Mouse (Mus musculus): ENCODE measurements around the gene Tenm4.

Gene Tenm4

GRCm38 (mm10) chr7:96769784-96770183 is 598.7 kb downstream of the Tenm4 start:
- no peak for DNase-seq (ENCODE audit: low spot score in 2 of 2)

- no peak for DNase-seq (ENCODE audit: low spot score in 2 of 2)
These were observed 601.9 kb downstream of the Tenm4 start for GRCm38 (mm10) chr7:96772966-96773365.

GRCm38 (mm10) chr7:96773585-96774225 is 602.7 kb downstream of the Tenm4 start:
- no peak for DNase-seq (ENCODE audit: low spot score in 2 of 2)

- DNase-seq (ENCODE audit: low spot score in 2 of 2): no peak
These were observed 604.0 kb downstream of the Tenm4 start for GRCm38 (mm10) chr7:96775080-96775486.

- DNase-seq (ENCODE audit: low spot score in 2 of 2): no peak
These were observed 607.0 kb downstream of the Tenm4 start for GRCm38 (mm10) chr7:96777938-96778600.

GRCm38 (mm10) chr7:96778601-96778969 is 607.5 kb downstream of the Tenm4 start:
- DNase-seq (ENCODE audit: low spot score in 2 of 2): no peak

- DNase-seq (ENCODE audit: low spot score in 2 of 2): no peak
These were observed 609.5 kb downstream of the Tenm4 start for GRCm38 (mm10) chr7:96780556-96780955.

GRCm38 (mm10) chr7:96781068-96781467 is 610.0 kb downstream of the Tenm4 start:
- no peak for DNase-seq (ENCODE audit: low spot score in 2 of 2)

GRCm38 (mm10) chr7:96782686-96783085 is 611.6 kb downstream of the Tenm4 start:
- DNase-seq (ENCODE audit: low spot score in 2 of 2): no peak

- DNase-seq (ENCODE audit: low spot score in 2 of 2): no peak
These were observed 614.8 kb downstream of the Tenm4 start for GRCm38 (mm10) chr7:96785808-96786207.

- DNase-seq (ENCODE audit: low spot score in 2 of 2): no peak
These were observed 615.4 kb downstream of the Tenm4 start for GRCm38 (mm10) chr7:96786262-96787044.

GRCm38 (mm10) chr7:96788135-96788534 is 617.1 kb downstream of the Tenm4 start:
- no peak for DNase-seq (ENCODE audit: low spot score in 2 of 2)

- peak; percentile 29 to 44 for DNase-seq (ENCODE audit: low spot score in 2 of 2)
These were observed 619.3 kb downstream of the Tenm4 start for GRCm38 (mm10) chr7:96790326-96790725.

GRCm38 (mm10) chr7:96792456-96793229 is 621.6 kb downstream of the Tenm4 start:
- DNase-seq (ENCODE audit: low spot score in 2 of 2): no peak

GRCm38 (mm10) chr7:96796033-96796741 is 625.1 kb downstream of the Tenm4 start:
- peak; percentile 77 to 84 for DNase-seq (ENCODE audit: low spot score in 2 of 2)

GRCm38 (mm10) chr7:96796788-96797485 is 625.9 kb downstream of the Tenm4 start:
- peak; percentile 29 to 60 for DNase-seq (ENCODE audit: low spot score in 2 of 2)

- DNase-seq (ENCODE audit: low spot score in 2 of 2): no peak
These were observed 626.8 kb downstream of the Tenm4 start for GRCm38 (mm10) chr7:96797716-96798332.

- DNase-seq (ENCODE audit: low spot score in 2 of 2): no peak
These were observed 628.8 kb downstream of the Tenm4 start for GRCm38 (mm10) chr7:96799816-96800215.

- no peak for DNase-seq (ENCODE audit: low spot score in 2 of 2)
These were observed 630.3 kb downstream of the Tenm4 start for GRCm38 (mm10) chr7:96801368-96801767.

GRCm38 (mm10) chr7:96802216-96802615 is 631.2 kb downstream of the Tenm4 start:
- DNase-seq (ENCODE audit: low spot score in 2 of 2): no peak

All from right cerebral cortex, adult 2 months (tissue).